ENCODE assay signal across 11 mouse cellular contexts in genomic region chr14:99911912-99912311, GRCm38 (mm10).
"Had no signal": no experiment of that assay in that cellular context is flagged by ENCODE, and none has a peak within 500 bp of the region (broad histone marks: within the 10 kb centered on the region; RNA-seq: fewer than 3 reads in every experiment).

No protein-coding gene starts in this region.

- H3K4me3 ChIP-seq: layer of hippocampus, adult 2 months; limb, embryonic 13.5 days had no signal

- H3K27me3 ChIP-seq: limb, embryonic 13.5 days had no signal

- H3K9me3 ChIP-seq: limb, embryonic 13.5 days had no signal

- H3K27ac ChIP-seq: layer of hippocampus, adult 2 months; limb, embryonic 13.5 days; liver, embryonic 14.5 days had no signal

- DNase-seq: kidney, adult 11 months; kidney, postnatal 10 days; kidney, postnatal 4 days; lung, adult 18-20 months; midbrain, embryonic 14.5 days; right cerebral cortex, adult 18-20 months; right cerebral cortex, postnatal 25 days; thymus, postnatal 14 days had no signal

- H3K4me2 ChIP-seq: limb, embryonic 13.5 days had no signal

- H3K9ac ChIP-seq: limb, embryonic 13.5 days; liver, embryonic 14.5 days had no signal
